Mouse (Mus musculus) midbrain, embryonic 16.5 days (tissue): ENCODE measurements around the gene Dnaaf1. TPM values are rescaled to one million over a fixed set of nuclear protein-coding genes. Genes with fewer than 3 reads are reported as not detected.
A peak's percentile ranks its signal among the peaks of the same experiment; 100 is the strongest.

Experiments
- ATAC-seq: fragments of 200-750 bp; cut with Nextera tagmentation; 2 replicates; pipeline ENCODE4 v1.8.0; 2017; ENCODE audit warnings: moderate TSS enrichment
- H3K27ac ChIP-seq: fragments of 300-500 bp; sonication (generic); 2 replicates; pipeline ENCODE4 v1.5.1; 2014; ENCODE audit warnings: mild to moderate bottlenecking, low read length, mixed read lengths
- H3K27me3 ChIP-seq: fragments of 300-500 bp; sonication (generic); 2 replicates; pipeline ENCODE4 v1.6.1; 2014; ENCODE audit warnings: low read depth, low read length, mixed read lengths; ENCODE audit not compliant: control insufficient read depth, insufficient read depth
- H3K36me3 ChIP-seq: fragments of 300-500 bp; sonication (generic); 2 replicates; pipeline ENCODE4 v1.6.1; 2014; ENCODE audit warnings: mild to moderate bottlenecking, low read length, moderate library complexity, mixed read lengths; ENCODE audit not compliant: control insufficient read depth, insufficient read depth
- H3K4me1 ChIP-seq: fragments of 300-500 bp; sonication (generic); 2 replicates; pipeline ENCODE4 v1.6.1; 2014; ENCODE audit warnings: mild to moderate bottlenecking, low read length, mixed read lengths; ENCODE audit not compliant: control insufficient read depth, insufficient read depth
- H3K4me2 ChIP-seq: fragments of 300-500 bp; sonication (generic); 2 replicates; pipeline ENCODE4 v1.6.1; 2014; ENCODE audit warnings: mild to moderate bottlenecking, low read length, mixed read lengths
- H3K4me3 ChIP-seq: fragments of 300-500 bp; sonication (generic); 2 replicates; pipeline ENCODE4 v1.5.1; 2014; ENCODE audit warnings: low read depth, mild to moderate bottlenecking, low read length, moderate library complexity, mixed read lengths
- H3K9ac ChIP-seq: fragments of 300-500 bp; sonication (generic); 2 replicates; pipeline ENCODE4 v1.6.1; 2014; ENCODE audit warnings: low read depth, low read length, mixed read lengths
- H3K9me3 ChIP-seq: fragments of 300-500 bp; sonication (generic); replicated peaks from 2 replicates; pipeline ENCODE4 v1.6.1; 2014; ENCODE audit warnings: mild to moderate bottlenecking, low read length, mixed read lengths; ENCODE audit not compliant: control insufficient read depth, poor library complexity, severe bottlenecking
- WGBS: fragments of 180-500 bp; shearing (Covaris S2); extraction: QIAGEN DNeasy Blood & Tissue Kit; methylation state at CpG from one replicate; pipeline ENCODE4 v1.1.7; 2014; 5-methylcytosine and 5-hydroxymethylcytosine counted together
- polyA plus RNA-seq: library from polyadenylated mRNA; unstranded; fragments of >200 nt; fragmentation: Nextera tagmentation; extraction: Ambion mirVana; gene quantifications from 2 replicates; pipeline ENCODE4 v1.2.1, GENCODE M21; 2015

Gene Dnaaf1
- polyA plus RNA-seq, 1 experiment from 2014 or later: 0.83 TPM

DNA sequence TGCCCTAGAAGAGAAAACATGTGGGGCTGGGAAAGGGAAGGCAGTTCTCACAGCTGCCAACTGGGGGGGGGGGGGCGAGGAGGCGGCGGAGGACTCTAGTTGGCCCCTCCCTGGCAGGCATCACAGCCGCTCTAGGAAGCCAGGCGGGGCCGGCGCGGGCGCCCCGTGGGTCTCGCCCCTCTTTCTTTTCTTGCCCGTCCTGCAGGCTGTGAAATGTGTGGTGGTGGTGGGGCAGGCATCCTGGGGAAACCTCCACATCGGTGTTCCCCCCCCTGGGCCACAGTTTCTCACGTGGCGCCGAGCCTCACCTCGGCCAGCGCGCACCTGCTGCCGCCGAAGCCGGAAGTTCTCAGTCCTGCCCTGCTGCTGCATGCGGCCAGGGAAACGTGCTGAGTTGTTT is 10.9 kb downstream of the Dnaaf1 start:
- Histone ChIP-seq H3K9ac (peak overlapping the region; percentile 56; the same call in 1 of the 2 replicates), H3K4me2 (peak overlapping the region; percentile 55), H3K27ac (no peak overlapping the region), H3K4me3 (peak overlapping the region; percentile 31), H3K36me3 (no peaks in the 10 kb centered on the region), H3K9me3 (no peaks in the 10 kb centered on the region), H3K27me3 (no peaks in the 10 kb centered on the region), H3K4me1 (peaks cover 4% of the 10 kb centered on the region; the same call in 1 of the 2 replicates)
- 24% methylated on average over 24 of the region's 24 CpGs for WGBS
- ATAC-seq: no peak

DNA sequence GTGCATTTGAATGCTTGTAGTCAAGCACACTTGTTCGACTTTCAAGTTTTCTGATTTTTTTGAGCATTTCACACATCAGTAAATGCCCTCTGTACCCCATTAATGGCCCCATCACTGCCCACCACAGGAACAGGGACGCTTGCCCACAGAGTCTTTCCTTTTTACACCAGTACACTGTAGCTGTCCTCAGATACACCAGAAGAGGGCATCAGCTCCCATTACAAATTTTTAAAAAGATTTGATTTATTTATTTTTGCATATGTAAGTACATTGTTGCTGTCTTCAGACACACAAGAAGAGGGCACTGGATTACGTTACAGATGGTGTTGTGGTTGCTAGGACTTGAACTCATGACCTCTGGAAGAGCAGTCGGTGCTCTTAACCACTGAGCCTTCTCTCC is 13.3 kb downstream of the Dnaaf1 start:
- Histone ChIP-seq H3K36me3 (no peaks in the 10 kb centered on the region), H3K9me3 (no peaks in the 10 kb centered on the region), H3K4me3 (no peak overlapping the region), H3K4me2 (no peak overlapping the region), H3K9ac (no peak overlapping the region), H3K4me1 (peaks cover 4% of the 10 kb centered on the region; the same call in 1 of the 2 replicates), H3K27ac (no peak overlapping the region), H3K27me3 (no peaks in the 10 kb centered on the region)
- ATAC-seq: no peak
- WGBS: 69% methylated on average over 4 of the region's 4 CpGs

DNA sequence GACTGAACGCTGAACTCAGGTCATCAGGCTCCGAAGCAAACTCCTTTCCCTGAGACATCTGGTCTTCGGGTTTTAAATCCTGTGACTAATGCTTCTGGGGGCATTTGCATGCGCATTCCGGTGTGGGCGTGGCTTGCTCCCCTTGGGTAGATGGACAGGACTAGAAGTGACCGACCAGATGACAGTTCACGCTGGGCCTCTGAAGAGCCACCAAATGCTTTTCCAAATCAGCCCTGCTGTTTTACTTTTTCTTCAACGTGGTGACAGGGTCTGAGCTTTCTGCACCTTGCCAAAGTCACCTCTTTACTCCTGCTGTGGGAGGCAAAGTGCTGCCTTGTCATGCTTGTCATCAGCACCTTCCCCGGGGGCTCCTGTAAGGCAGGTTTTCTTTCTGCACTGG is 13.8 kb downstream of the Dnaaf1 start:
- H3K27me3 ChIP-seq: no peaks in the 10 kb centered on the region
- ATAC-seq: no peak
- WGBS: 21% methylated on average over 10 of the region's 10 CpGs
- no peak overlapping the region for H3K27ac ChIP-seq
- H3K9me3 ChIP-seq: no peaks in the 10 kb centered on the region
- no peak overlapping the region for H3K4me3 ChIP-seq
- H3K9ac ChIP-seq: no peak overlapping the region
- no peaks in the 10 kb centered on the region for H3K36me3 ChIP-seq
- peaks cover 4% of the 10 kb centered on the region; the same call in 1 of the 2 replicates for H3K4me1 ChIP-seq
- no peak overlapping the region for H3K4me2 ChIP-seq

DNA sequence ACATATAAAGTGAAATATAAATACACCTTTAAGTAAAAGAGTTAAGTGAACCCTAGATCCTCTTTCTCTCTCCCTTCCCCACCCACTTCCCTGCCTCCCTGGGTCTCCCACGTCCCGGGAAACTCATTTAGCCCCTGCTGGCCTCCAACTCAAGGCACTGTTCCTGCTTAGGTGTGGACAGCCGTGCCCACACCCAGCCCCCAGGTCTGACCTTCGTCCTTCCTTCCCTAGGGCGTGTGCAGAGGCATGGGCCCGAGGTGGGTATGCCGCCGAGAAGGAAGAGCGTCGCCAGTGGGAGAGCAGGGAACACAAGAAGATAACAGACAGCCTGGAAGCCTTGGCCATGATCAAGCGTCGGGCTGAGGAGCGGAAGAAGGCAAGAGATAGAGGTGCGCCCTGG is 15.3 kb downstream of the Dnaaf1 start:
- WGBS: 87% methylated on average over 14 of the region's 14 CpGs
- no peak for ATAC-seq
- Histone ChIP-seq H3K36me3 (no peaks in the 10 kb centered on the region), H3K27me3 (no peaks in the 10 kb centered on the region), H3K4me2 (no peak overlapping the region), H3K4me3 (no peak overlapping the region), H3K9ac (no peak overlapping the region), H3K4me1 (peaks cover 4% of the 10 kb centered on the region; the same call in 1 of the 2 replicates), H3K9me3 (no peaks in the 10 kb centered on the region), H3K27ac (no peak overlapping the region)

DNA sequence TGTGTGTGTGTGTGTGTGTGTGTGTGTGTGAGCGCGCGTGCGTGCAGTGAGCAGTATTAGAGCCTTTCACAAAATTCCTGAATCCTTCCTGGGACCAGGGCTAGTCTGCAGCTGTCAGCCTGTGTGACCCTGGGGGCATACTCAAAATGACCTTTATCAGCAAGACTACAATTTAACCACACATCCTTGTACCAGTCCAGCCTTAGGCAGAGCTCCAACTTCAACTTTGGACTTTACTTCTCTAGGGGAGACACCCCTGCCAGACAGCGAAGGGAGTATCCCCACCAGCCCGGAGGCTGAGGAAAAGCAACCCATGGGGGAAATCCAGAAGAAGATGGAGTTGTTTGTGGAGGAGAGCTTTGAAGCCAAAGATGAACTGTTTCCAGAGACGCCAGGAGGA is 16.4 kb downstream of the Dnaaf1 start:
- ATAC-seq: no peak
- WGBS: 91% methylated on average over 7 of the region's 7 CpGs
- H3K4me1 ChIP-seq: no peaks in the 10 kb centered on the region

DNA sequence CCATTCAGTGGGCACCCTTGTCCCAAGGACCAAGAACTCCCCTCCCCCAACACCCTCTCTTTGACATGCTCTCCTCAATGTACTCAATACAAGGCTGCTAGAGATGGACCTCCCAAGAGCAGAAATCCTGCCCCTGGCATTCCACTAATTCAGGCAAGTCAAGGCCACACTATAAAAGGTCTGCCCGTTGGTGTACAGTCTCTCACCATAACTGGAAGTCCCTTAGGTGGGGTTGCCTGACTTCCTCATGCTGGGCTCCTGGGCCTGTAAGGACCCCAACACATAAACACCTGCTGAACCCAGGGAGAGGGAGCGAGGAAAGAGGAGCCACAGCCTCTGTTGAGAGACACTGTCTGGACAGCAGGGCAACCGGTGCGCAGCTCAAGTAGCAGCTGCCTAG is 28.7 kb downstream of the Dnaaf1 start:
- ATAC-seq: no peak
- 92% methylated on average over 4 of the region's 4 CpGs for WGBS

More for the DNA sequence above, 16.4 kb downstream of the Dnaaf1 start:
- Histone ChIP-seq H3K27me3 (no peaks in the 10 kb centered on the region), H3K9me3 (no peaks in the 10 kb centered on the region), H3K4me2 (no peak overlapping the region), H3K27ac (no peak overlapping the region), H3K36me3 (no peaks in the 10 kb centered on the region), H3K4me3 (no peak overlapping the region), H3K9ac (no peak overlapping the region)

DNA sequence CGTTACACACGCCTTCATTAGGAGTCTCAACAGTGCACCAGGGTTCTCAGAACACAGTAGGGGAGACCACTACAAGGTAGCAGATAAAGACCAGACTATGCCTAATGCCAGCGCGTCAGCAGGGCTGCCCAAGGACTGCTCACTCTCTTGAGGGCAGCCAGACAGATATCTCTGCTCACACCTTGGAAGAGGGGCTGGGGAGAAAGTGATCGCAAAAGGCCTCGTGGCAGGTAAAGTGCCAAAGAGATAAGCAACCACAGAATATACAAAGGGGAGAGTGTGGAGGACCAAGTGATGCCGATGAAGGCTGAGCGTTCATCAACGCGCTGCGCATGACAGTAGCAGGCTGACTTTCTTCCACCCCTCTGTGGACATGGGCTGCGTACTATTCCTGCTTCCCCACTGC is 29.4 kb downstream of the Dnaaf1 start:
- WGBS: 56% methylated on average over 12 of the region's 12 CpGs
- Histone ChIP-seq H3K4me2 (peak overlapping the region; percentile 60), H3K9me3 (no peaks in the 10 kb centered on the region), H3K9ac (peak overlapping the region; percentile 77), H3K36me3 (peaks cover 7% of the 10 kb centered on the region), H3K4me1 (peaks cover 9% of the 10 kb centered on the region), H3K4me3 (peak overlapping the region; percentile 66), H3K27ac (no peak overlapping the region), H3K27me3 (no peaks in the 10 kb centered on the region)
- ATAC-seq: peak; percentile 69

More for the DNA sequence above, 28.7 kb downstream of the Dnaaf1 start:
- H3K9me3 ChIP-seq: no peaks in the 10 kb centered on the region
- no peak overlapping the region for H3K27ac ChIP-seq
- peaks cover 10% of the 10 kb centered on the region for H3K36me3 ChIP-seq
- H3K4me2 ChIP-seq: peak overlapping the region; percentile 60
- peaks cover 9% of the 10 kb centered on the region for H3K4me1 ChIP-seq
- H3K27me3 ChIP-seq: no peaks in the 10 kb centered on the region
- H3K4me3 ChIP-seq: no peak overlapping the region
- H3K9ac ChIP-seq: peak overlapping the region; percentile 77; the same call in 1 of the 2 replicates

DNA sequence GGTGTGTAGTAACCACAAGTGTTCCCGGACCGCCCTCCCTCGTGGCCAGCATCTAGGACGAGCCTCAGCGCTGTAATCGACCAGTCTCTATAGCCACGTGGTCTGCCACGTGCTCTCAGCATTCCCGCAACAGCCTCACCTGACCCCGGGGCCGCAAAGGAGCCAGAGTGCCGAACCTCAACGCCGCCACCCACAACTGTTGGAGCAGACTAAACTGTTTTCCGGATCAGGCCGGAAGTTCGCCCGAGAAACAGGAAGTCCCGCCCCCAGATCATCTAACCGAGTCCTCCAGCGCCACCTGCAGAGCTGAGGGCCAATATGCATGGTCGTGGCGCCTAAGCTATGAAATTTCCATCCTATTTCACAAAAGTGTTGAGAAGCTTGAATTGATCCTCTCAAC is 30.0 kb downstream of the Dnaaf1 start, which contains the start of gene Taf1c:
Gene Taf1c (minus strand): TSS at position 227 of the 400 bp plus-strand sequence.
- Histone ChIP-seq H3K9ac (peak within 1 kb of the TSS; percentile 77), H3K9me3 (no peaks in the 10 kb centered on the region), H3K4me2 (peak within 1 kb of the TSS; percentile 60), H3K4me3 (peak within 1 kb of the TSS; percentile 66), H3K4me1 (peaks cover 9% of the 10 kb centered on the region), H3K27me3 (no peaks in the 10 kb centered on the region), H3K36me3 (peaks cover 7% of the 10 kb centered on the region), H3K27ac (peak within 1 kb of the TSS; percentile 55; the same call in 1 of the 2 replicates)
- WGBS: 0% methylated on average over 23 of the region's 23 CpGs
- ATAC-seq: peak; percentile 85

DNA sequence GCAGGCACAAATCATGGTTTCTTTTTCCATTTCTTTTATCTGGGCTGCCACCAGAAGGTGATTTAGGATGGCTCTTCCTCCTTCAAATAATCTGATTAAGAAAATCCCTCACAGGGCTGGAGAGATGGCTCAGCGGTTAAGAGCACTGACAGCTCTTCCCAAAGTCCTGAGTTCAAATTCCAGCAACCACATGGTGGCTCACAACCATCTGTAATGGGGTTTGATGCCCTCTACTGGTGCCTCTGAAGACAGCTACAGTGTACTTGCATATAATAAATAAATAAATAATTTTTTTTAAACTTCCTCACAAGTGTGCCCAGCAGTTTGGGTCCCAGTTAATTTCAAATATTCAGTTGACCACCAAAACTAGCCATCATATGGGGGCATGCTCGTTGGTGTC is 31.2 kb downstream of the Dnaaf1 start:
- Histone ChIP-seq H3K27me3 (no peaks in the 10 kb centered on the region), H3K9me3 (no peaks in the 10 kb centered on the region), H3K4me2 (no peak overlapping the region), H3K27ac (no peak overlapping the region), H3K9ac (no peak overlapping the region), H3K4me1 (peaks cover 9% of the 10 kb centered on the region), H3K36me3 (peaks cover 4% of the 10 kb centered on the region; the same call in 1 of the 2 replicates), H3K4me3 (no peak overlapping the region)
- ATAC-seq: no peak
- WGBS: 86% methylated on average over 2 of the region's 2 CpGs
